Mouse (Mus musculus): Measurements from ENCODE around the gene B230217C12Rik. TPM values are rescaled to one million over a fixed set of nuclear protein-coding genes. Genes with fewer than 3 reads are reported as not detected.

Gene B230217C12Rik
- polyA plus RNA-seq, 1 experiment from 2014 or later: 53.5 TPM

DNA sequence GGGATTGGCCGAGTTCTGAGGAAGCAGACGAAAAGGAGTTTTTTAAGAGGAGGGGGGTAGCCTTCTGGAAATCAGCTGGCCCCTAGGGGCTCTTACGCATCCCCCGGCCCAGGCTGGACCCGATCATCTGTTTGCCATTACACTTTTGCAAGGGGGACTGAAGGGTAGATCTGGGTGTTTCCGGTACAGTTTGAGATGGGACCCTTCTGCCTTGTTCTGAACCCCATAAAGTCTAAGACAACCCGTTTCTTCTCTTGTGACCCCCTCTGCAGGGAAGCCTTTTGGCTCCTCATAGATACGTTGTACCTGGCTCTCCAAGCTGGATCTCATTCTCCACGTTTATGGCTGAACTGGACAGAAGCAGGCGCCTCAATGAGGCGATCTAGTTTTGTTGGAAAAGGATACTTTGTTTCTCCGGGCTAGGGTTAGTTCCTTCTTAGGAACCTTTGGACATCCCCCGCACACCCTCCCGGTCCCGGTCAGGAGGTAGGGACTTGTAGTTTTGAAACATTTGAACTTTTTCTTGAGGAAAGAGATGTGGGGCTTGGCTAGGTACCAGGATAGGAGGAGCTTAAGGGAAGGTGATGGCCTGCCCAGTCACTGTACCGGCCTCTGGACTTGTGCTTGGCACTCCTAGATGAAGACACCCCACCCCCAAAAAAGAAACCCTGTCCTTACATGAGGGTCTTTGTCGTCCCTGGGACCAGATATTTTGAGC, 39.7 kb upstream of the B230217C12Rik start:
- Histone ChIP-seq H3K27ac (ENCODE audit: low read depth, low read length) (peak overlapping the region; percentile 86), H3K4me1 (ENCODE audit: control insufficient read depth, insufficient read depth, low read length) (peaks cover 38% of the 10 kb centered on the region), H3K4me2 (ENCODE audit: low read depth, low read length) (peak overlapping the region; percentile 90), H3K9ac (replicated peaks; ENCODE audit: low read depth, low read length) (peak overlapping the region; percentile 91), H3K4me3 (ENCODE audit: low read depth, low read length) (peak overlapping the region; percentile 93), H3K27me3 (ENCODE audit: control insufficient read depth, insufficient read depth, low read length) (no peaks in the 10 kb centered on the region; the same call in 1 of the 2 replicates), H3K36me3 (ENCODE audit: control insufficient read depth, insufficient read depth, low read length) (no peaks in the 10 kb centered on the region), H3K9me3 (ENCODE audit: control insufficient read depth, low read length) (no peaks in the 10 kb centered on the region)
- no peak for ATAC-seq (ENCODE audit: low read depth)
- 6% methylated on average over 17 of the region's 17 CpGs for WGBS

DNA sequence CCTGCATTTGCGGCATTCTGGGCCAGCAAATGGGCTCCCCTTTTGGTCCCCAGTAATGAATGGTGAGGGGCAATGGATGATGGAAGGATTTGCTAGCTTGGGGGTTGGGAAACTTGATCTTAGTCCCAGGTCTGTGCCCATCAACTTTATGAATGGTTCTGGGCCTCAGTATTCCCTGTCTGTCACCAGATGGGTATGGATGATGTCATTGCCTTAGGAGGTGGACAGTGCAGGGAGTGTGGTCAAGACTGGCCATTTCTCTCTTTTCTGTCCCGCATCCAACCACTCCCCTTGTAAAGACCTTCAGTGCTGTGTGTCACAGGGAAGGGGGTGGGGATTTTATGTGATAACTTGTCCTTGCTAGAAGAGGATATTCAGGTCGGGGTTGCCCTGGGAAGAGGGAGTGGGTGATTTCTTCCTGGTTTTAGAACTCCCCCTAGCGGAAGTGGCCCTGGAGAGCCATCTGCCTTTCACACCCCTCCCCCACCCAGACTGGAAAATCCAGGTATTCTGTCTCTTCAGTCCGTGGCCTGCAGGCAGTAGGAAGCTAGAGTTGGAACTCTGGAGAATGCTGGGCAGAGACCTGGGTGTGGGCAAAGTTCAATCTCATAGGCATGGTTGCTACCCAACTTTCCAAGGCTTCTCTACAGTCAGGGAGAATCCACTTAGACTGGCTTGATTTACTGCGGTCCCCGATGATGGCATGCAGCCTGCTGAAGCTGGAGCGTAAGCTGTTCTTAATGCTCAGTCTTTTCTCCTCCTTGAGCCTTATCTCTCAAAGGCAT, 39.0 kb upstream of the B230217C12Rik start:
- no peaks in the 10 kb centered on the region for H3K36me3 ChIP-seq (ENCODE audit: control insufficient read depth, insufficient read depth, low read length)
- H3K4me2 ChIP-seq (ENCODE audit: low read depth, low read length): peak overlapping the region; percentile 90
- no peak for ATAC-seq (ENCODE audit: low read depth)
- H3K27ac ChIP-seq (ENCODE audit: low read depth, low read length): peak overlapping the region; percentile 86; the same call in 1 of the 2 replicates
- peak overlapping the region; percentile 93 for H3K4me3 ChIP-seq (ENCODE audit: low read depth, low read length)
- WGBS: 19% methylated on average over 8 of the region's 8 CpGs
- peaks cover 46% of the 10 kb centered on the region for H3K4me1 ChIP-seq (ENCODE audit: control insufficient read depth, insufficient read depth, low read length)
- no peaks in the 10 kb centered on the region; the same call in 1 of the 2 replicates for H3K27me3 ChIP-seq (ENCODE audit: control insufficient read depth, insufficient read depth, low read length)
- H3K9ac ChIP-seq (replicated peaks; ENCODE audit: low read depth, low read length): peak overlapping the region; percentile 91; the same call in 1 of the 2 replicates
- no peaks in the 10 kb centered on the region for H3K9me3 ChIP-seq (ENCODE audit: control insufficient read depth, low read length)

DNA sequence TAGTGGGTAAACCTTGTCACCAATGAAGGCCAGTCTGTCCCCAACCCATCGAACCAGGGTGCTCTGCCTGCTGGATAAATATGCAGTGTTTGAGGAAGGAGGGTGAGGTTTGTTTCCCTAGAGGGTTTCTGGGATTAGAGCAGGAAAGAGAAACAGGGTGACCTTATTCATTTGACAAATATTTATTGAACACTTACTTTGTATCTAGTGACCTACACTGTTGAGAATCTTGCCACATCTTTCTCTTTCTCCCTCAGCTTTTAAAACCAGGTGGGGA, 38.4 kb upstream of the B230217C12Rik start:
- H3K27ac ChIP-seq (ENCODE audit: low read depth, low read length): 0 out of 2 replicates have a peak overlapping the region, but pooled peaks have one; percentile 35
- peak overlapping the region; percentile 90 for H3K4me2 ChIP-seq (ENCODE audit: low read depth, low read length)
- H3K36me3 ChIP-seq (ENCODE audit: control insufficient read depth, insufficient read depth, low read length): no peaks in the 10 kb centered on the region
- no peaks in the 10 kb centered on the region for H3K9me3 ChIP-seq (ENCODE audit: control insufficient read depth, low read length)
- peaks cover 48% of the 10 kb centered on the region for H3K4me1 ChIP-seq (ENCODE audit: control insufficient read depth, insufficient read depth, low read length)
- no peak overlapping the region for H3K9ac ChIP-seq (replicated peaks; ENCODE audit: low read depth, low read length)
- H3K27me3 ChIP-seq (ENCODE audit: control insufficient read depth, insufficient read depth, low read length): no peaks in the 10 kb centered on the region; the same call in 1 of the 2 replicates
- H3K4me3 ChIP-seq (ENCODE audit: low read depth, low read length): peak overlapping the region; percentile 93
- ATAC-seq (ENCODE audit: low read depth): no peak
- 45% methylated on average over 1 of the region's 1 CpGs for WGBS

DNA sequence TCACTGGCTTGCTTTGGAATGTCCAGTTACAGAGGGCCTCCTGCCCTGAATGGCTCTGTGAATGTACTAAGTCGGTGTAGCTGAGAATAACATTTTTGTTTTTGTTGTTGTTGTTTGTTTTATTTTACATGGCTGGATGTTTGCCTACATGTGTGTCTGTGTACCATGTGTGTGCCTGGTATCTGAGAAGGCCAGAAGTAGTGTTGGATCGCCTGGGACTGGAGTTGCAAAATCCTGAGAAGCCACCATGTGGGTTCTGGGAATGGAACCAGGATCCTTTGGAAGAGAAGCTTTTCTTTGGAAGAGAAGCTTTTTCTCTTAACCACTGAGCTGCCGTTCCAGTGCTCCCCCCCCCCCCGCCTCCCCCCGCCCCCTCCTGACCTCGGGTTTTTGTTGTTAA, 38.1 kb upstream of the B230217C12Rik start:
- Histone ChIP-seq H3K27me3 (ENCODE audit: control insufficient read depth, insufficient read depth, low read length) (no peaks in the 10 kb centered on the region; the same call in 1 of the 2 replicates), H3K4me2 (ENCODE audit: low read depth, low read length) (peak overlapping the region; percentile 90; the same call in 1 of the 2 replicates), H3K4me1 (ENCODE audit: control insufficient read depth, insufficient read depth, low read length) (peaks cover 48% of the 10 kb centered on the region), H3K27ac (ENCODE audit: low read depth, low read length) (no peak overlapping the region), H3K4me3 (ENCODE audit: low read depth, low read length) (no peak overlapping the region), H3K9ac (replicated peaks; ENCODE audit: low read depth, low read length) (no peak overlapping the region), H3K9me3 (ENCODE audit: control insufficient read depth, low read length) (no peaks in the 10 kb centered on the region), H3K36me3 (ENCODE audit: control insufficient read depth, insufficient read depth, low read length) (no peaks in the 10 kb centered on the region)
- ATAC-seq (ENCODE audit: low read depth): no peak
- 51% methylated on average over 6 of the region's 6 CpGs for WGBS

DNA sequence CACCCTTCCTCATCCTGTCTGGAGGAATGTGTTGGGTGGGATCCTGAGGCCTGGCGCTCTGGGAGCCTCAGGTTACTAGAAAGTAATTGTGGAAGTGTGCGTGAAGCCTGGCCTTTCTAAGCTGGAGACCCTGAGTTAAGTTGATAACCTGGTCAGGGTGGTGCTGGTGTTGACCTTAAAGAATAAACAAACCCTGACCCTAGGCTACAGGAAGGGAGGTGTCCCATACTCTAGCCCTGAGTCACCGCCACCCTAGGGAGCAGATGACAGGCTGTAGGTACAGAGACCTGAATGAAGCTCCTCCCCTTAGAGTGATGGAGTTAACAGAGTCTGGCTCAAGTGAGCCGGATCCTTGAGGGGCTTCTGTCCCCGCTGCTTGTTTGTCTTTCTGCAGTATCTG, 36.7 kb upstream of the B230217C12Rik start:
- WGBS: 85% methylated on average over 5 of the region's 5 CpGs
- no peaks in the 10 kb centered on the region; the same call in 1 of the 2 replicates for H3K27me3 ChIP-seq (ENCODE audit: control insufficient read depth, insufficient read depth, low read length)
- no peak overlapping the region for H3K27ac ChIP-seq (ENCODE audit: low read depth, low read length)
- H3K9ac ChIP-seq (replicated peaks; ENCODE audit: low read depth, low read length): no peak overlapping the region
- ATAC-seq (ENCODE audit: low read depth): no peak
- H3K9me3 ChIP-seq (ENCODE audit: control insufficient read depth, low read length): no peaks in the 10 kb centered on the region
- peaks cover 7% of the 10 kb centered on the region; the same call in 1 of the 2 replicates for H3K36me3 ChIP-seq (ENCODE audit: control insufficient read depth, insufficient read depth, low read length)
- H3K4me3 ChIP-seq (ENCODE audit: low read depth, low read length): no peak overlapping the region
- 0 out of 2 replicates have a peak overlapping the region, but pooled peaks have one; percentile 6 for H3K4me2 ChIP-seq (ENCODE audit: low read depth, low read length)
- H3K4me1 ChIP-seq (ENCODE audit: control insufficient read depth, insufficient read depth, low read length): peaks cover 58% of the 10 kb centered on the region

DNA sequence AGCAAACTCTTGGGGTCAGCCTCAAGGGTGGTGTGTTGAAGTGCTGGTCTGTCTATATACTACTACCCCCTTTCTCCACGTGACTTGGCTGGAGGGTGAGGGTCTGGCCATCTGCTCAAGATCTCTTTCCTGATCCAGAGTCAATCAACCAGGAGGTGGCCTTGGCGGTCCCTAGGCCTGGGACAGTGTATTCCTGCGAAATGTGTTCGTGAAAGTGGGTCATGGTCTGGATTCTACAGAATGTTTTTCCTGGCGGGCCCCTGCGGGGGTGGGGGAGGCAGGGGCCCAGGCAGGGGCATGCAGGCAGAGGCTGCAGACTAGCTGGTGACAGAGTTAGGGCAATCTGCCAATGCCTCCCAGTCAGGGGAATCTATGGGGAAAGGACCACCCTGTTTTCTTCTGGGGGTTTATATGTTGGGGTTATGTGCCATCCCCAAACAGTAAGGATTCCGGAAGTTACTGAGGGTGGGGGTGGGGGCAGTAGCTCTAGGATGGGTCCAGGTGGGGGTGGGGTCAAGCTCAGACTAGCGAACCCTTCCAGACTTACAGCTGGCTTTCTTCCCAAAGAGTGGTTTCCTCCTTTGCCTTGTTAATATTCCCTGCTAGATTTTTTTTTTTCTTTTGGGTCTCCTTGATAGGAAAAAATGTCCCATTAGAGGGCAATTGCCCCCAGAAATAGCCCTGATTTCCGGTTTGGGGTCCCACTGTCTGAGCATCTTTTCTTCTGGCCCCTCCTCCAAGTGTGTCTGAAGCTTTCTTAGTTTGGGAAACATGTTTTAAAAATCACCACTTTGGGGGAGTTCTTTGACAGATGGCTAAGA, 35.5 kb upstream of the B230217C12Rik start:
- H3K4me2 ChIP-seq (ENCODE audit: low read depth, low read length): peak overlapping the region; percentile 6; the same call in 1 of the 2 replicates
- H3K4me3 ChIP-seq (ENCODE audit: low read depth, low read length): no peak overlapping the region
- H3K27ac ChIP-seq (ENCODE audit: low read depth, low read length): peak overlapping the region; percentile 62
- 30% methylated on average over 9 of the region's 9 CpGs for WGBS
- ATAC-seq (ENCODE audit: low read depth): 0 out of 2 replicates have a peak, but pooled peaks have one; percentile 5
- no peak overlapping the region for H3K9ac ChIP-seq (replicated peaks; ENCODE audit: low read depth, low read length)
- no peaks in the 10 kb centered on the region; the same call in 1 of the 2 replicates for H3K27me3 ChIP-seq (ENCODE audit: control insufficient read depth, insufficient read depth, low read length)
- H3K36me3 ChIP-seq (ENCODE audit: control insufficient read depth, insufficient read depth, low read length): peaks cover 17% of the 10 kb centered on the region
- H3K4me1 ChIP-seq (ENCODE audit: control insufficient read depth, insufficient read depth, low read length): peaks cover 64% of the 10 kb centered on the region
- no peaks in the 10 kb centered on the region for H3K9me3 ChIP-seq (ENCODE audit: control insufficient read depth, low read length)

DNA sequence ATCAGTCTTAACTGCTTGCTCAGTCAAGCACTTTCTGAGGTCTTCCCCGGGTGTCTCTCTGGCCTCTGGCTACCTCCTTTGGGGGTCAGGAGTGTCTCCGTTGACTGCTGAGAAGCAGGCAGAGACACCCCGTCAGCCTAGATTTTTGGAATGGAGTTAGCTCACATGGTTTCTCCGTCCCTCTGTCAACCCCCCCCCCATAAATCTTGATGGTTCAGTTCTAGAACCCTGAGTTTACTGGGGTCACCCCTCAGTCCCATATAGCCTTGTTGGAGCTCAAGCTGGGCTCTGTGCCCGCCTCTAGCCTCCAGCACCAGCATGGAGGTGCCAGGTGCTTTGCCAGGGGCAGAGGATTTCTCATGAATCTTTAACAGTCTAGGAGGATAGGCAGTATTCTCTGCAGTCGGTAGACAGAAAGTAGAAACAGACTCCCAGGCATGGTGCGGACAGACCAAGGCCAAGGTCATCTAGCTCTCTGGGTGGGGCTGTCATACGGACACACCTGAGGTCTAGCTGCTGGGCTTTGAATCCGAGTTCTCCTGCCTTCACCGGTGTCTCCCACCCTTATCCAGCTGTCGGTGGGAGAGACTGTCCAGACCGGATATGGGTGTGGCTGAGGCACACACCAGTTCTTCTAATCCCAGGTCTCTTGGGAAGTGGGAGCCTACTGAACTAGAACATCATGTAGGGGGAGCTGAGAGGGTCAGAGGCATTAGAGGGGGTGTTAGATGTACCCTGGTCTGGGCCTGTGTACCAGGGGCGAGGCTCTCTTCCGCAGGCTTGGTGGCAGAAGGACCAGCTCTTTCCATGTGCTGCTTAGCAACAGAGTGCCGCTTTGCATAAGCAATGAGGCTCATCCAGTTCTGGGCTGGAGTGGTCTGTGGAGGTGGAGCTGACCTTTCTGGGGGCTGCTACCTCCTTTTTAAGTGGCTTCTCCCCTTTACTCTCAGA, 34.6 kb upstream of the B230217C12Rik start:
- WGBS: 28% methylated on average over 15 of the region's 15 CpGs
- Histone ChIP-seq H3K4me3 (ENCODE audit: low read depth, low read length) (no peak overlapping the region), H3K9ac (replicated peaks; ENCODE audit: low read depth, low read length) (no peak overlapping the region)

DNA sequence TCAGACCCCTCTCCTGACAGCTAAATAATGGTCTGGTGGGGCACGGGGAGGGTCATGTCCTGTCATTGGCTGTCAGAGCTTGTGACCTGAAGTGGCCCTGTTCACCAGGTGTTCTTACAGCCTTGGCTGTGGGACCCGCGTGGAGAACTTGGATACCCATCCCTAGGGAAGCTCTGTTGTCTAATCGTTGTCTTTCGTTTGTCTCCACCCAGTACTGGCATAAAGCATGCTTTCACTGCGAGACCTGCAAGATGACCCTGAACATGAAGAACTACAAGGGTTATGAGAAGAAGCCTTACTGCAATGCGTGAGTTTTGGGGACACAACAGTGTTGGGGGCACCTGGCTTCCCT, 34.0 kb upstream of the B230217C12Rik start:
- ATAC-seq (ENCODE audit: low read depth): no peak
- H3K4me3 ChIP-seq (ENCODE audit: low read depth, low read length): no peak overlapping the region
- H3K27me3 ChIP-seq (ENCODE audit: control insufficient read depth, insufficient read depth, low read length): no peaks in the 10 kb centered on the region
- H3K4me1 ChIP-seq (ENCODE audit: control insufficient read depth, insufficient read depth, low read length): peaks cover 61% of the 10 kb centered on the region
- no peak overlapping the region for H3K9ac ChIP-seq (replicated peaks; ENCODE audit: low read depth, low read length)
- H3K9me3 ChIP-seq (ENCODE audit: control insufficient read depth, low read length): no peaks in the 10 kb centered on the region
- WGBS: 61% methylated on average over 7 of the region's 7 CpGs
- no peak overlapping the region for H3K4me2 ChIP-seq (ENCODE audit: low read depth, low read length)
- no peak overlapping the region for H3K27ac ChIP-seq (ENCODE audit: low read depth, low read length)
- H3K36me3 ChIP-seq (ENCODE audit: control insufficient read depth, insufficient read depth, low read length): peaks cover 17% of the 10 kb centered on the region

More for the DNA sequence above, 34.6 kb upstream of the B230217C12Rik start:
- H3K4me2 ChIP-seq (ENCODE audit: low read depth, low read length): peak overlapping the region; percentile 4; the same call in 1 of the 2 replicates
- H3K36me3 ChIP-seq (ENCODE audit: control insufficient read depth, insufficient read depth, low read length): peaks cover 17% of the 10 kb centered on the region
- H3K4me1 ChIP-seq (ENCODE audit: control insufficient read depth, insufficient read depth, low read length): peaks cover 64% of the 10 kb centered on the region
- no peaks in the 10 kb centered on the region for H3K27me3 ChIP-seq (ENCODE audit: control insufficient read depth, insufficient read depth, low read length)
- H3K27ac ChIP-seq (ENCODE audit: low read depth, low read length): peak overlapping the region; percentile 41
- ATAC-seq (ENCODE audit: low read depth): peak; percentile 25; the same call in 1 of the 2 replicates
- no peaks in the 10 kb centered on the region for H3K9me3 ChIP-seq (ENCODE audit: control insufficient read depth, low read length)

Data from neural tube, embryonic 14.5 days (tissue).